Mouse (Mus musculus) thymus, adult 2 months (tissue): Measurements from ENCODE around the gene Sugct.

Experiments
- CTCF ChIP-seq: fragments of 200-500 bp; IDR thresholded peaks from 2 replicates; pipeline ENCODE4 v1.5.1; 2012; ENCODE audit warnings: mild to moderate bottlenecking, control low read depth, low read length, moderate library complexity, borderline replicate concordance; ENCODE audit not compliant: control insufficient read depth, poor library complexity, insufficient read depth; ENCODE audit errors: extremely low read depth
- POLR2A ChIP-seq: fragments of 200-500 bp; IDR thresholded peaks from 2 replicates; pipeline ENCODE4 v1.6.1; 2012; ENCODE audit warnings: mild to moderate bottlenecking, low read length, control low read depth, moderate library complexity; ENCODE audit not compliant: control insufficient read depth, poor library complexity, insufficient read depth; ENCODE audit errors: extremely low read depth

DNA sequence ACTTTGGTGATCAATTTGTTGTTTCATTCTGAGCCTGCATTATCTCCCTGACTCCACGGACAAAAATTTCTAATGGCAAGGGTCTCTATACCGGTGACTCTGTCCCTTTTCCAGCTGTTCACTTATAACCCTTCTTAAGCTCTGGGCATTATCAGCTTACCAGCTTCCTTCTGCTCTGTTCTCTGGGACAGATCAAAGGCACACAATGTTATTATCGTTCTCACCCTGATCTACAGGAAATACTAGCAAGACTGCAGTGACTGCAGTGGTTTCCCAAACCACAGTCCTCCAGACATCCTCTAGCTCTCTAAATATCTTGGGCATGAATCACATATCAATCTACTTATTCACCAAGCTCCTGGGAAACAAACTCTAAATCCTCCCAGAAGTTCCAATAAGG lies 90.7 kb downstream of the Sugct start:
- TF ChIP-seq POLR2A (no peak), CTCF (no peak)
